19 mouse cellular contexts compared by ENCODE assay signal in genomic region chr1:106931954-106932353, GRCm38 (mm10). TPM values are rescaled to one million over a fixed set of nuclear protein-coding genes. Genes with fewer than 3 reads are reported as not detected.
DNase-seq lines count a peak whose midpoint lies in the region; ATAC-seq and TF ChIP-seq lines count a peak whose summit lies in the region.
"Had no signal": no experiment of that assay in that cellular context is flagged by ENCODE, and none has a peak within 500 bp of the region (broad histone marks: within the 10 kb centered on the region; RNA-seq: fewer than 3 reads in every experiment).

No protein-coding gene starts in this region.

- no peaks in the 10 kb centered on the region for H3K27me3 ChIP-seq in heart, embryonic 11.5 days (ENCODE audit: control insufficient read depth, insufficient read depth, low read length)
- no peaks in the 10 kb centered on the region for H3K27me3 ChIP-seq in lung, postnatal 0 days (replicated peaks; ENCODE audit: insufficient read depth, low read length)
- no peaks in the 10 kb centered on the region for H3K27me3 ChIP-seq in splenic B cell, adult 2 months (ENCODE audit: control insufficient read depth, insufficient read depth, low read length, poor library complexity, severe bottlenecking)
- H3K27me3 ChIP-seq: forebrain, embryonic 13.5 days; limb, embryonic 13.5 days; lung, embryonic 15.5 days; midbrain, embryonic 13.5 days had no signal

- no peak for ATAC-seq in heart, embryonic 11.5 days (replicated peaks; ENCODE audit: insufficient number of reproducible peaks, low FRiP score, low TSS enrichment)
- ATAC-seq in lung, postnatal 0 days, result no peak
- ATAC-seq in hematopoietic stem cell, adult 5-6 weeks (replicated peaks in 1 of 2; ENCODE audit: insufficient read depth in 1 of 2, low FRiP score in 2 of 2, low TSS enrichment in 1 of 2, low read depth in 1 of 2, poor library complexity in 2 of 2, severe bottlenecking in 2 of 2), result peak; percentile 97
- ATAC-seq: forebrain, embryonic 13.5 days; midbrain, embryonic 13.5 days had no signal

- TF ChIP-seq CTCF in lung, postnatal 0 days (IDR thresholded peaks at IDR 0.05), result no peak
- TF ChIP-seq CTCF in lung, adult 2 months (IDR thresholded peaks at IDR 0.05; ENCODE audit: insufficient read depth, low read length), result no peak

- H3K9ac ChIP-seq in heart, embryonic 11.5 days (ENCODE audit: low read depth, low read length), result no peak overlapping the region
- no peak overlapping the region for H3K9ac ChIP-seq in lung, postnatal 0 days (replicated peaks; ENCODE audit: low read depth)
- H3K9ac ChIP-seq: forebrain, embryonic 13.5 days; limb, embryonic 13.5 days; lung, embryonic 15.5 days; midbrain, embryonic 13.5 days had no signal

- TF ChIP-seq POLR2A in lung, adult 2 months (IDR thresholded peaks at IDR 0.05; ENCODE audit: borderline replicate concordance, extremely low read depth, low read depth, low read length), result no peak

- no peak overlapping the region for H3K4me3 ChIP-seq in heart, embryonic 11.5 days (ENCODE audit: low read depth, low read length)
- no peak overlapping the region for H3K4me3 ChIP-seq in lung, postnatal 0 days (ENCODE audit: low read depth, low read length)
- H3K4me3 ChIP-seq in lung, adult 2 months (replicated peaks; ENCODE audit: extremely low read depth, low read depth, low read length), result no peak overlapping the region
- H3K4me3 ChIP-seq: forebrain, embryonic 13.5 days; limb, embryonic 13.5 days; lung, embryonic 15.5 days; midbrain, embryonic 13.5 days had no signal

- no peaks in the 10 kb centered on the region for H3K9me3 ChIP-seq in heart, embryonic 11.5 days (replicated peaks; ENCODE audit: control insufficient read depth, low read length)
- H3K9me3 ChIP-seq in lung, postnatal 0 days (ENCODE audit: low read length), result no peaks in the 10 kb centered on the region
- H3K9me3 ChIP-seq: forebrain, embryonic 13.5 days; limb, embryonic 13.5 days; lung, embryonic 15.5 days; midbrain, embryonic 13.5 days had no signal

- 69% methylated on average over 4 of the region's 4 CpGs for WGBS in heart, embryonic 11.5 days (ENCODE audit: insufficient replicate concordance)
- WGBS in lung, postnatal 0 days, result 68% methylated on average over 4 of the region's 4 CpGs
- WGBS in lung, adult 2 months, result 59% methylated on average over 4 of the region's 4 CpGs

- peak; percentile 4 to 36 for DNase-seq in heart, adult 18-20 months
- peak; percentile 10 for DNase-seq in lung, postnatal 0 days (ENCODE audit: low spot score)
- DNase-seq in lung, adult 2 months, result no peak
- peak; percentile 1 for DNase-seq in splenic B cell, adult 2 months (ENCODE audit: low read depth, low spot score)
- no peak for DNase-seq in ovary, postnatal 10 days (ENCODE audit: low spot score)
- DNase-seq in frontal cortex, postnatal 14 days (ENCODE audit: low spot score in 2 of 2), result no peak
- DNase-seq: cerebellum, adult 9-11 months; embryo, embryonic 11 days; right cerebral cortex, postnatal 14 days; thymus, adult 18-20 months had no signal

- H3K4me2 ChIP-seq in heart, embryonic 11.5 days, result no peak overlapping the region
- no peak overlapping the region for H3K4me2 ChIP-seq in lung, postnatal 0 days (replicated peaks; ENCODE audit: low read depth, low read length)
- H3K4me2 ChIP-seq: forebrain, embryonic 13.5 days; limb, embryonic 13.5 days; lung, embryonic 15.5 days; midbrain, embryonic 13.5 days had no signal

- H3K36me3 ChIP-seq in heart, embryonic 11.5 days (ENCODE audit: control insufficient read depth, insufficient read depth, low read length), result no peaks in the 10 kb centered on the region
- no peaks in the 10 kb centered on the region for H3K36me3 ChIP-seq in lung, postnatal 0 days (ENCODE audit: insufficient read depth, low read length)
- H3K36me3 ChIP-seq in splenic B cell, adult 2 months (ENCODE audit: control insufficient read depth, insufficient read depth, low read length, poor library complexity, severe bottlenecking), result no peaks in the 10 kb centered on the region
- H3K36me3 ChIP-seq: limb, embryonic 13.5 days; lung, embryonic 15.5 days; midbrain, embryonic 13.5 days had no signal

- TF ChIP-seq EP300 in lung, postnatal 0 days (IDR thresholded peaks at IDR 0.05), result no peak

- H3K27ac ChIP-seq in heart, embryonic 11.5 days (ENCODE audit: low read depth, low read length), result no peak overlapping the region
- no peak overlapping the region for H3K27ac ChIP-seq in lung, postnatal 0 days (ENCODE audit: low read length)
- H3K27ac ChIP-seq: forebrain, embryonic 13.5 days; limb, embryonic 13.5 days; lung, embryonic 15.5 days; midbrain, embryonic 13.5 days had no signal

- H3K4me1 ChIP-seq in heart, embryonic 11.5 days (ENCODE audit: control insufficient read depth, insufficient read depth, low read length), result no peaks in the 10 kb centered on the region
- H3K4me1 ChIP-seq in lung, postnatal 0 days (ENCODE audit: insufficient read depth, low read depth, low read length), result no peaks in the 10 kb centered on the region
- H3K4me1 ChIP-seq in lung, adult 2 months (ENCODE audit: control insufficient read depth, insufficient read depth, low read length), result no peaks in the 10 kb centered on the region
- H3K4me1 ChIP-seq: forebrain, embryonic 13.5 days; limb, embryonic 13.5 days; lung, embryonic 15.5 days; midbrain, embryonic 13.5 days had no signal

RNA-seq across cellular contexts. Expression of gene Serpinb12, which starts 2.3 kb away (rescaled TPM):
- total RNA-seq in heart, adult 18-20 months (2021), result not detected
- polyA plus RNA-seq in heart, embryonic 11.5 days (2014; fragmentation: Nextera tagmentation; extraction: Ambion mirVana), result 0.18 and 0.24 TPM in 2 replicates
- polyA plus RNA-seq in lung, postnatal 0 days (2015; fragmentation: Nextera tagmentation; extraction: Ambion mirVana), result 0.52 and 0.57 TPM in 2 replicates
- polyA plus RNA-seq in lung, adult 2 months (2012; rRNA removed), result 44.7 TPM in 1 of 2 replicates, not detected in the other
- not detected in 2 replicates for total RNA-seq in hematopoietic stem cell, adult 5-6 weeks (2017)
- total RNA-seq: heart, postnatal 25 days had no signal
- polyA plus RNA-seq: forebrain, embryonic 13.5 days; kidney, embryonic 16.5 days; midbrain, embryonic 13.5 days had no signal

RNA-seq across cellular contexts. Expression of gene Serpinb13, which starts 48.8 kb away (rescaled TPM):
- total RNA-seq in heart, adult 18-20 months (2021), result not detected
- polyA plus RNA-seq in heart, embryonic 11.5 days (2014; fragmentation: Nextera tagmentation; extraction: Ambion mirVana), result not detected in 2 replicates
- polyA plus RNA-seq in lung, postnatal 0 days (2015; fragmentation: Nextera tagmentation; extraction: Ambion mirVana), result not detected in 2 replicates
- polyA plus RNA-seq in lung, adult 2 months (2012; rRNA removed), result 0.78 TPM in 1 of 2 replicates, not detected in the other
- total RNA-seq in hematopoietic stem cell, adult 5-6 weeks (2017), result not detected in 2 replicates
- total RNA-seq: heart, postnatal 25 days had no signal
- polyA plus RNA-seq: forebrain, embryonic 13.5 days; gonadal fat pad, adult 2 months; kidney, embryonic 16.5 days; limb, embryonic 13.5 days; lung, embryonic 15.5 days; midbrain, embryonic 13.5 days had no signal

Comparison
In these comparisons a context has a peak if more than half of its experiments do, and no peak if none do; other contexts are left out.
1. DNase-seq: peak in heart, adult 18-20 months (2 of 2), lung, postnatal 0 days (single experiment) and splenic B cell, adult 2 months (single experiment); none in lung, adult 2 months (single experiment), ovary, postnatal 10 days (single experiment) and frontal cortex, postnatal 14 days (0 of 2).
2. ATAC-seq: peak in hematopoietic stem cell, adult 5-6 weeks (2 of 2); none in heart, embryonic 11.5 days (single experiment) and lung, postnatal 0 days (single experiment).